Mouse (Mus musculus) hindbrain, embryonic 15.5 days (tissue): ENCODE results near the gene Nanp. TPM values are rescaled to one million over a fixed set of nuclear protein-coding genes. Genes with fewer than 3 reads are reported as not detected.
A peak's percentile ranks its signal among the peaks of the same experiment; 100 is the strongest.

ENCODE experiments used
- ATAC-seq: fragments of 200-750 bp; cut with Nextera tagmentation; 2 replicates; pipeline ENCODE4 v1.8.0; 2017; ENCODE audit warnings: low read depth, moderate number of reproducible peaks, moderate TSS enrichment; ENCODE audit not compliant: low FRiP score
- H3K27ac ChIP-seq: fragments of 300-500 bp; sonication (generic); replicated peaks from 2 replicates; pipeline ENCODE4 v1.5.1; 2015; ENCODE audit warnings: mild to moderate bottlenecking, inconsistent platforms
- H3K27me3 ChIP-seq: fragments of 300-500 bp; sonication (generic); 2 replicates; pipeline ENCODE4 v1.6.1; 2015; ENCODE audit warnings: control low read depth, inconsistent platforms
- H3K36me3 ChIP-seq: fragments of 300-500 bp; sonication (generic); 2 replicates; pipeline ENCODE4 v1.6.1; 2015; ENCODE audit warnings: control low read depth, inconsistent platforms
- H3K4me1 ChIP-seq: fragments of 300-500 bp; sonication (generic); replicated peaks from 2 replicates; pipeline ENCODE4 v1.6.1; 2015; ENCODE audit warnings: control low read depth, inconsistent platforms
- H3K4me2 ChIP-seq: fragments of 300-500 bp; sonication (generic); 2 replicates; pipeline ENCODE4 v1.6.1; 2015; ENCODE audit warnings: moderate library complexity, mild to moderate bottlenecking, inconsistent platforms
- H3K4me3 ChIP-seq: fragments of 300-500 bp; sonication (generic); 2 replicates; pipeline ENCODE4 v1.5.1; 2015; ENCODE audit warnings: mild to moderate bottlenecking, inconsistent platforms
- H3K9ac ChIP-seq: fragments of 300-500 bp; sonication (generic); 2 replicates; pipeline ENCODE4 v1.6.1; 2015; ENCODE audit warnings: inconsistent platforms
- H3K9me3 ChIP-seq: fragments of 300-500 bp; sonication (generic); 2 replicates; pipeline ENCODE4 v1.6.1; 2016; ENCODE audit warnings: control low read depth, inconsistent platforms
- WGBS: fragments of 180-500 bp; shearing (Covaris S2); methylation state at CpG from one replicate; pipeline ENCODE4 v1.1.7; 2015; 5-methylcytosine and 5-hydroxymethylcytosine counted together
- polyA plus RNA-seq: library from polyadenylated mRNA; unstranded; fragments of >200 nt; fragmentation: Nextera tagmentation; extraction: Ambion mirVana; gene quantifications from 2 replicates; pipeline ENCODE4 v1.2.1, GENCODE M21; 2015

Nanp gene
- polyA plus RNA-seq, 1 experiment from 2014 or later, result 35.8 TPM

- ATAC-seq, result peak; percentile 66
- Histone ChIP-seq H3K4me3 (peak overlapping the region; percentile 64), H3K4me1 (peaks cover 17% of the 10 kb centered on the region), H3K9ac (peak overlapping the region; percentile 61), H3K27me3 (0 out of 2 replicates have a peak, but pooled peaks cover 5% of the 10 kb centered on the region), H3K36me3 (no peaks in the 10 kb centered on the region), H3K9me3 (no peaks in the 10 kb centered on the region), H3K27ac (peak overlapping the region; percentile 55; the same call in 1 of the 2 replicates), H3K4me2 (peak overlapping the region; percentile 97)
- WGBS, result 85% methylated on average over 1 of the region's 1 CpGs
Observed at GRCm38 (mm10) chr2:151009515-151010085, 29.6 kb downstream of the Nanp start.

- WGBS, result under 1% methylated on average over 56 of the region's 57 CpGs
Observed at GRCm38 (mm10) chr2:151008939-151009509, 30.2 kb downstream of the Nanp start.

GRCm38 (mm10) chr2:151008517-151008932 lies 30.7 kb downstream of the Nanp start:
- no peaks in the 10 kb centered on the region for H3K36me3 ChIP-seq
- H3K27me3 ChIP-seq, result 0 out of 2 replicates have a peak, but pooled peaks cover 5% of the 10 kb centered on the region
- ATAC-seq, result no peak
- peak overlapping the region; percentile 97 for H3K4me2 ChIP-seq
- H3K4me1 ChIP-seq, result peaks cover 17% of the 10 kb centered on the region
- H3K9me3 ChIP-seq, result no peaks in the 10 kb centered on the region
- peak overlapping the region; percentile 61 for H3K9ac ChIP-seq
- H3K27ac ChIP-seq, result peak overlapping the region; percentile 55
- H3K4me3 ChIP-seq, result peak overlapping the region; percentile 64
- under 1% methylated on average over 21 of the region's 21 CpGs for WGBS

More at GRCm38 (mm10) chr2:151008939-151009509, 30.2 kb downstream of the Nanp start:
- H3K4me3 ChIP-seq, result peak overlapping the region; percentile 64
- peak overlapping the region; percentile 97 for H3K4me2 ChIP-seq
- peak; percentile 98 for ATAC-seq
- no peaks in the 10 kb centered on the region for H3K36me3 ChIP-seq
- H3K9ac ChIP-seq, result peak overlapping the region; percentile 61
- peak overlapping the region; percentile 55 for H3K27ac ChIP-seq
- 0 out of 2 replicates have a peak, but pooled peaks cover 5% of the 10 kb centered on the region for H3K27me3 ChIP-seq
- H3K4me1 ChIP-seq, result peaks cover 17% of the 10 kb centered on the region
- H3K9me3 ChIP-seq, result no peaks in the 10 kb centered on the region

- Histone ChIP-seq H3K27ac (no peak overlapping the region), H3K4me3 (peak overlapping the region; percentile 64), H3K27me3 (0 out of 2 replicates have a peak, but pooled peaks cover 5% of the 10 kb centered on the region), H3K36me3 (no peaks in the 10 kb centered on the region), H3K9me3 (no peaks in the 10 kb centered on the region), H3K4me1 (peaks cover 17% of the 10 kb centered on the region), H3K9ac (peak overlapping the region; percentile 61; the same call in 1 of the 2 replicates), H3K4me2 (peak overlapping the region; percentile 97)
- WGBS, result 43% methylated on average over 6 of the region's 6 CpGs
- no peak for ATAC-seq
Observed at GRCm38 (mm10) chr2:151008006-151008405, 31.2 kb downstream of the Nanp start.

GRCm38 (mm10) chr2:151006281-151006945 lies 32.8 kb downstream of the Nanp start:
- WGBS, result 59% methylated on average over 5 of the region's 5 CpGs
- peaks cover 17% of the 10 kb centered on the region for H3K4me1 ChIP-seq

GRCm38 (mm10) chr2:151004390-151004789 lies 34.8 kb downstream of the Nanp start:
- no peaks in the 10 kb centered on the region for H3K9me3 ChIP-seq
- no peak overlapping the region for H3K27ac ChIP-seq
- no peak for ATAC-seq
- H3K4me1 ChIP-seq, result peaks cover 13% of the 10 kb centered on the region
- no peak overlapping the region for H3K4me2 ChIP-seq
- no peaks in the 10 kb centered on the region for H3K36me3 ChIP-seq
- 96% methylated on average over 10 of the region's 10 CpGs for WGBS
- H3K27me3 ChIP-seq, result 0 out of 2 replicates have a peak, but pooled peaks cover 5% of the 10 kb centered on the region
- no peak overlapping the region for H3K4me3 ChIP-seq
- H3K9ac ChIP-seq, result no peak overlapping the region

More at GRCm38 (mm10) chr2:151006281-151006945, 32.8 kb downstream of the Nanp start:
- H3K27me3 ChIP-seq, result 0 out of 2 replicates have a peak, but pooled peaks cover 5% of the 10 kb centered on the region
- ATAC-seq, result no peak
- H3K4me3 ChIP-seq, result no peak overlapping the region
- no peak overlapping the region for H3K9ac ChIP-seq
- H3K4me2 ChIP-seq, result no peak overlapping the region
- no peaks in the 10 kb centered on the region for H3K9me3 ChIP-seq
- no peak overlapping the region for H3K27ac ChIP-seq
- no peaks in the 10 kb centered on the region for H3K36me3 ChIP-seq

- no peak overlapping the region for H3K9ac ChIP-seq
- no peaks in the 10 kb centered on the region for H3K36me3 ChIP-seq
- H3K27me3 ChIP-seq, result 0 out of 2 replicates have a peak, but pooled peaks cover 5% of the 10 kb centered on the region
- 86% methylated on average over 6 of the region's 6 CpGs for WGBS
- no peak overlapping the region for H3K27ac ChIP-seq
- H3K4me2 ChIP-seq, result no peak overlapping the region
- H3K9me3 ChIP-seq, result no peaks in the 10 kb centered on the region
- peaks cover 13% of the 10 kb centered on the region for H3K4me1 ChIP-seq
- ATAC-seq, result no peak
- no peak overlapping the region for H3K4me3 ChIP-seq
Observed at GRCm38 (mm10) chr2:151003796-151004195, 35.4 kb downstream of the Nanp start.

- no peak overlapping the region for H3K27ac ChIP-seq
- no peak for ATAC-seq
- H3K27me3 ChIP-seq, result no peaks in the 10 kb centered on the region
- H3K9ac ChIP-seq, result no peak overlapping the region
- 0 out of 2 replicates have a peak, but pooled peaks cover 6% of the 10 kb centered on the region for H3K4me1 ChIP-seq
- H3K4me2 ChIP-seq, result no peak overlapping the region
- no peak overlapping the region for H3K4me3 ChIP-seq
- no peaks in the 10 kb centered on the region for H3K9me3 ChIP-seq
- no peaks in the 10 kb centered on the region for H3K36me3 ChIP-seq
- 82% methylated on average over 5 of the region's 5 CpGs for WGBS
Observed at GRCm38 (mm10) chr2:151001619-151002175, 37.5 kb downstream of the Nanp start.

- 44% methylated on average over 7 of the region's 7 CpGs for WGBS
- no peaks in the 10 kb centered on the region for H3K27me3 ChIP-seq
- no peak overlapping the region for H3K4me3 ChIP-seq
- H3K9ac ChIP-seq, result no peak overlapping the region
- 0 out of 2 replicates have a peak, but pooled peaks cover 6% of the 10 kb centered on the region for H3K4me1 ChIP-seq
- no peak overlapping the region for H3K27ac ChIP-seq
- no peaks in the 10 kb centered on the region for H3K36me3 ChIP-seq
- peak; percentile 94 for ATAC-seq
- no peaks in the 10 kb centered on the region for H3K9me3 ChIP-seq
- no peak overlapping the region for H3K4me2 ChIP-seq
Observed at GRCm38 (mm10) chr2:151000402-151001178, 38.6 kb downstream of the Nanp start.

GRCm38 (mm10) chr2:150999021-150999420 lies 40.2 kb downstream of the Nanp start:
- no peaks in the 10 kb centered on the region for H3K36me3 ChIP-seq
- no peak overlapping the region for H3K9ac ChIP-seq
- no peak overlapping the region for H3K27ac ChIP-seq
- H3K4me1 ChIP-seq, result 0 out of 2 replicates have a peak, but pooled peaks cover 6% of the 10 kb centered on the region
- H3K9me3 ChIP-seq, result no peaks in the 10 kb centered on the region
- WGBS, result 67% methylated on average over 3 of the region's 3 CpGs
- H3K4me2 ChIP-seq, result no peak overlapping the region
- no peak for ATAC-seq
- H3K4me3 ChIP-seq, result no peak overlapping the region
- no peaks in the 10 kb centered on the region for H3K27me3 ChIP-seq

GRCm38 (mm10) chr2:150997618-150998017 lies 41.6 kb downstream of the Nanp start:
- no peaks in the 10 kb centered on the region for H3K36me3 ChIP-seq
- 69% methylated on average over 5 of the region's 5 CpGs for WGBS
- no peaks in the 10 kb centered on the region for H3K27me3 ChIP-seq
- no peak overlapping the region for H3K9ac ChIP-seq
- no peak overlapping the region for H3K27ac ChIP-seq
- H3K4me1 ChIP-seq, result 0 out of 2 replicates have a peak, but pooled peaks cover 6% of the 10 kb centered on the region
- no peak overlapping the region for H3K4me3 ChIP-seq
- no peak for ATAC-seq
- no peaks in the 10 kb centered on the region for H3K9me3 ChIP-seq
- no peak overlapping the region for H3K4me2 ChIP-seq
